Mouse (Mus musculus) liver, embryonic 16.5 days (tissue): ENCODE results near the gene Rmnd5b. TPM values are rescaled to one million over a fixed set of nuclear protein-coding genes. Genes with fewer than 3 reads are reported as not detected.

Experiments used
- ATAC-seq: fragments of 200-750 bp; cut with Nextera tagmentation; 2 replicates; pipeline ENCODE4 v1.8.0; 2017; ENCODE audit warnings: low read depth, mild to moderate bottlenecking, moderate number of reproducible peaks, moderate library complexity
- H3K27ac ChIP-seq: fragments of 300-500 bp; sonication (generic); 2 replicates; pipeline ENCODE4 v1.5.1; 2014; ENCODE audit warnings: mild to moderate bottlenecking, low read length
- H3K27me3 ChIP-seq: fragments of 300-500 bp; sonication (generic); 2 replicates; pipeline ENCODE4 v1.6.1; 2014; ENCODE audit warnings: low read depth, low read length, mixed read lengths; ENCODE audit not compliant: control insufficient read depth, insufficient read depth
- H3K36me3 ChIP-seq: fragments of 300-500 bp; sonication (generic); 2 replicates; pipeline ENCODE4 v1.6.1; 2014; ENCODE audit warnings: mild to moderate bottlenecking; ENCODE audit not compliant: control insufficient read depth, insufficient read depth
- H3K4me1 ChIP-seq: fragments of 300-500 bp; sonication (generic); 2 replicates; pipeline ENCODE4 v1.6.1; 2014; ENCODE audit warnings: low read depth, low read length, mixed read lengths; ENCODE audit not compliant: control insufficient read depth
- H3K4me2 ChIP-seq: fragments of 300-500 bp; sonication (generic); 2 replicates; pipeline ENCODE4 v1.6.1; 2014; ENCODE audit warnings: low read depth, low read length, mixed read lengths
- H3K4me3 ChIP-seq: fragments of 300-500 bp; sonication (generic); 2 replicates; pipeline ENCODE4 v1.5.1; 2014; ENCODE audit warnings: low read depth, mild to moderate bottlenecking, low read length
- H3K9ac ChIP-seq: fragments of 300-500 bp; sonication (generic); 2 replicates; pipeline ENCODE4 v1.6.1; 2014; ENCODE audit warnings: low read depth, low read length
- H3K9me3 ChIP-seq: fragments of 300-500 bp; sonication (generic); replicated peaks from 2 replicates; pipeline ENCODE4 v1.6.1; 2016; ENCODE audit warnings: low read length; ENCODE audit not compliant: control insufficient read depth
- WGBS: fragments of 180-500 bp; shearing (Covaris S2); extraction: QIAGEN DNeasy Blood & Tissue Kit; methylation state at CpG from one replicate; pipeline ENCODE4 v1.1.7; 2014; ENCODE audit not compliant: insufficient replicate concordance; 5-methylcytosine and 5-hydroxymethylcytosine counted together
- polyA plus RNA-seq: library from polyadenylated mRNA; unstranded; fragments of >200 nt; fragmentation: Nextera tagmentation; extraction: Ambion mirVana; gene quantifications from 2 replicates; pipeline ENCODE4 v1.2.1, GENCODE M21; 2015

Rmnd5b gene
- polyA plus RNA-seq, 1 experiment from 2014 or later, result 17.7 TPM

DNA sequence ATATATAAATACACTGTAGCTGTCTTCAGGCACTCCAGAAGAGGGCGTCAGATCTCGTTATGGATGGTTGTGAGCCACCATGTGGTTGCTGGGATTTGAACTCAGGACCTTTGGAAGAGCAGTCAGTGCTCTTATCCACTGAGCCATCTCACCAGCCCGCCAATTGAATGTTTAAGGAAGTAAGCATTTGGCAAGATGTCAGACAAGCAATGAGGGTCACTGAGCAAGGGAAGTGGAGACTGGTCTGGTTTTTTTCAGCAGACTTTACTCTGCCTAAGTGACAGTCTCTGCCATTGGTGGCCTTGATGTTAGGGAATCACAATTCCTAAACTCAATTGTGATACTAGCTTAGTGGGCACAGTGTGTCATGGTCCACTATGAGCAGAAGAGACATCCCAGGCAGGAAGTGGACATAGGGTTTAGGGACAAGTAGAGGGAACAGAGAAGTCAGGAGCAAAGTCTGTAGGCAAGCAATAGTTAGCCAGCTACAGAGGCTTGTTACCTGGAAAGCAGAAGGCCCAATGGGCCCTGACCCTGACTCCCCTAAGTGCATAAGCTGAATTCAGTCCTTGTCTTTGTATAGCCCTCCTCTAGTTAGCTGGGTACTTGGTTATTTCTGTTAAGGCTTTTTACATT lies 40.9 kb downstream of the Rmnd5b start:
- Histone ChIP-seq H3K36me3 (peaks cover 71% of the 10 kb centered on the region), H3K4me2 (no peak overlapping the region), H3K9ac (no peak overlapping the region), H3K27me3 (no peaks in the 10 kb centered on the region), H3K4me3 (no peak overlapping the region), H3K27ac (0 out of 2 replicates have a peak overlapping the region, but pooled peaks have one; percentile 35), H3K4me1 (peaks cover 4% of the 10 kb centered on the region), H3K9me3 (no peaks in the 10 kb centered on the region)
- ATAC-seq, result no peak
- WGBS, result 61% methylated on average over 3 of the region's 3 CpGs

DNA sequence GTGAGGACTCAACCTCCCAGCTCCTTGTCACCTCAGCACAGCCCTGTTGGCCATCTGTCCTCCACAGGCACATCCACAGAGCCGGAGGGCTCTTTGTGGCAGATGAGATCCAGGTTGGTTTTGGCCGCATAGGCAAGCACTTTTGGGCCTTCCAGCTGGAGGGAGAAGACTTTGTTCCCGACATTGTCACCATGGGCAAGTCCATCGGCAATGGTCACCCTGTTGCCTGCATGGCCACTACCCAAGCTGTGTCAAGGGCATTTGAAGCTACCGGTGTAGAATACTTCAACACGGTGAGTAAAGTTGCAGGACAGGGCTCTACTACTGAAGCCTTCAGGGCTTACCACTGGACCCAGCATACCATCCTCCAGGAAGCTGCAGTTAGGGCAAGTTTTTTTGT lies 41.8 kb downstream of the Rmnd5b start:
- Histone ChIP-seq H3K9me3 (no peaks in the 10 kb centered on the region), H3K27ac (no peak overlapping the region), H3K9ac (no peak overlapping the region), H3K4me1 (peaks cover 4% of the 10 kb centered on the region), H3K4me3 (no peak overlapping the region), H3K27me3 (no peaks in the 10 kb centered on the region), H3K4me2 (no peak overlapping the region), H3K36me3 (peaks cover 68% of the 10 kb centered on the region)
- 84% methylated on average over 6 of the region's 6 CpGs for WGBS
- ATAC-seq, result no peak

DNA sequence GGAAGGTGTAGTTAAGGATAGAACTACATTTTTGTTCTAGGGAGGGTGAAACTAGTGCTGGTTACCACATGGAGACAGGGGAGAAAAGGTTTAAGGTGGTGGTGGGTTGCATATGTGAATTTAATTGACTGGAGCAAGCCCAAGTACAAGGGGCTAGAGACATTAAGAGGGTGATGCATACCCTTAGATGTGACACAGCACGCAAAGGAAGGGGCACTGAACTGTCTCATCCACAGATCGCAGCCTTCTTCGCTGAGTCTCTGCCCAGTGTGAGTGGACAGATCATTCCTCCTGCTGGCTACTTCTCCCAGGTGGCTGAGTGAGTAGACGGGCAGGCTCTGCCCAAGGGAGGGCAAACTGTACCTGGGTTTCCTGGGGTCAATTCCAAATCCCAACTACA lies 42.3 kb downstream of the Rmnd5b start:
- Histone ChIP-seq H3K9ac (no peak overlapping the region), H3K4me1 (peaks cover 4% of the 10 kb centered on the region), H3K27ac (no peak overlapping the region), H3K36me3 (peaks cover 65% of the 10 kb centered on the region), H3K4me3 (no peak overlapping the region), H3K9me3 (no peaks in the 10 kb centered on the region), H3K4me2 (no peak overlapping the region), H3K27me3 (no peaks in the 10 kb centered on the region)
- WGBS, result 94% methylated on average over 4 of the region's 4 CpGs
- ATAC-seq, result no peak

DNA sequence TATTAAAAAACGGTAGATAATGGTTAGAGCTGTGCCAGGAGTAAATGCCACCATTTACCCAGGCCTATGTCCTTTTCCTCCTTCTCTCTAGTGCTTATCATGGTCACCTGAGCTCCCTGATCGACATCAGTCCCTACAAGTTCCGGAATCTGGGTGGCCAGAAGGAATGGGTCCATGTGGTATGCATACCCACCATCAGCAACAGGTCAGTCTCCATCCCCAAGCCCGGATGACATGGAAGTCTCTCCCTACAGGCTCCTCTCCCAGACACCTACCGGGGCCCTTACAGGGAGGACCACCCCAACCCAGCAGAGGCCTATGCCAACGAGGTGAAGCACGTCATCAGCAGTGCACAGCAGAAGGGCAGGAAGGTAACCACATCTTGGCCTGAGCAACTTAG lies 43.8 kb downstream of the Rmnd5b start:
- Histone ChIP-seq H3K9me3 (no peaks in the 10 kb centered on the region), H3K4me2 (no peak overlapping the region), H3K27ac (no peak overlapping the region), H3K27me3 (no peaks in the 10 kb centered on the region), H3K36me3 (peaks cover 62% of the 10 kb centered on the region), H3K4me3 (no peak overlapping the region), H3K9ac (no peak overlapping the region), H3K4me1 (peaks cover 4% of the 10 kb centered on the region)
- ATAC-seq, result no peak
- WGBS, result 84% methylated on average over 7 of the region's 7 CpGs

DNA sequence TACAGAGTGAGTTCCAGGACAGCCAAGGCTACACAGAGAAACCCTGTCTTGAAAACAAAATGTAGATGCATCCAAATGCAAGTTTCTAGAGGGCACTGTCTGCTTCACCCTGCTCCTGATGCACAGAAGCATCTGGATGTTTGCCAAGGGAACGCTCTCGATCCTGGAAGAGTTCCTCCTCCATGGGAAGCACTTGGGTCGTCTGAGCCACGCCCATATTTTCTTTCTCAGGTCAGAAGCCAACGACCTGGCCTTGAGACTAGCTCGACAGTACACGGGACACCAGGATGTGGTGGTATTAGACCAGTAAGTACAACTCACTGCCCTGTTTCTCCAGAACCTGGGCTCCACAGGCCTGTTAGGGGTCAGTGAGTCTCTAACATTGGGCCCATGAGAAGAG lies 44.5 kb downstream of the Rmnd5b start:
- H3K4me1 ChIP-seq, result peaks cover 7% of the 10 kb centered on the region
- H3K4me2 ChIP-seq, result no peak overlapping the region
- H3K9ac ChIP-seq, result no peak overlapping the region
- no peak for ATAC-seq
- H3K36me3 ChIP-seq, result peaks cover 58% of the 10 kb centered on the region
- no peak overlapping the region for H3K4me3 ChIP-seq
- H3K27me3 ChIP-seq, result no peaks in the 10 kb centered on the region
- 62% methylated on average over 7 of the region's 7 CpGs for WGBS
- H3K9me3 ChIP-seq, result no peaks in the 10 kb centered on the region
- no peak overlapping the region for H3K27ac ChIP-seq

DNA sequence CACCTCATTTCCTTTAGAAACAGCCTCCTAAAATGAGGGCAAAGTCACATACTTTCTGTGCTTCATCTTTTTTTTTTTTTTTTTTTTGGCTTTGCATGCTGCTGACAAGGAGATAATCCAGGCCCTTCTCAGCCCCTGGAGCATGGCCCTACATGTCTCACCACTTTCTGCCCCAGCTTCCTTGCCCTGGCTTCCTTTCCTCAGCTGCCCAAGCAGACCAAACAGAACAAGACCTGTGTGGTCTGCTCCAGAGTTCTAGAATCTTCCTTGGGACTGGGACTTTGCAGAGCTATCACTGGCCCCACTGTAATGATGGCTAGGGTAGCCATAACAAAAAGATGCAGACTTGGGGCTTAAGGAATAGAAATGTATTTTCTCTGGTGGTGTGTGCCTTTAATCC lies 45.7 kb downstream of the Rmnd5b start:
- Histone ChIP-seq H3K9ac (no peak overlapping the region), H3K9me3 (no peaks in the 10 kb centered on the region), H3K27me3 (no peaks in the 10 kb centered on the region), H3K4me3 (no peak overlapping the region), H3K27ac (no peak overlapping the region), H3K36me3 (peaks cover 47% of the 10 kb centered on the region), H3K4me1 (peaks cover 16% of the 10 kb centered on the region), H3K4me2 (no peak overlapping the region)
- ATAC-seq, result no peak

GRCm38 (mm10) chr11:51588833-51589232 lies 46.9 kb downstream of the Rmnd5b start:
- 84% methylated on average over 3 of the region's 3 CpGs for WGBS
- no peak overlapping the region for H3K4me2 ChIP-seq
- no peak overlapping the region for H3K4me3 ChIP-seq
- ATAC-seq, result no peak
- peaks cover 42% of the 10 kb centered on the region for H3K36me3 ChIP-seq
- peaks cover 20% of the 10 kb centered on the region for H3K4me1 ChIP-seq
- H3K27me3 ChIP-seq, result no peaks in the 10 kb centered on the region
- H3K9me3 ChIP-seq, result no peaks in the 10 kb centered on the region
- no peak overlapping the region for H3K27ac ChIP-seq
- no peak overlapping the region for H3K9ac ChIP-seq

DNA sequence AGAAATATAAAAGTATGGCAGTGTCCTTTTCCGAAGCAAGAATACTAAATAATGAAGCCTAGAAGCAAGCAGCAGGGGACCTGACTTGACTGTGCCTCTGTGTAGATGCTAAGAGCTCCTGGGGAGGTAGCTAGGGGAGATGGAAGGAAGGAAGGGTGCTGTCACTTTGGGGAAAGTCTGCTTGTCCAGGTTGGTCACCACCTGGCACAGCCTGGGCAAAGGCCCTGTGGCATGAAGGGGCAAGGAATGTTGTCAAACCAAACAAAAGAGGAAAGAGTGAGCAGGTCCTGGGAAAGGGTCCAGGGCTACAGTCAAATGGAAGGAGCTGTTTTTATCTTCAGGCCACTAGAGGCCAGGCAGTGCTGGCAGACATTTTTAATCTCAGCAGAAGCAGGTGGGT lies 48.6 kb downstream of the Rmnd5b start:
- no peak overlapping the region for H3K4me2 ChIP-seq
- WGBS, result 73% methylated on average over 1 of the region's 1 CpGs
- no peak for ATAC-seq
- H3K27ac ChIP-seq, result no peak overlapping the region
- no peak overlapping the region for H3K9ac ChIP-seq
- no peak overlapping the region for H3K4me3 ChIP-seq
- H3K27me3 ChIP-seq, result no peaks in the 10 kb centered on the region
- no peaks in the 10 kb centered on the region for H3K9me3 ChIP-seq
- H3K4me1 ChIP-seq, result peaks cover 27% of the 10 kb centered on the region
- H3K36me3 ChIP-seq, result peaks cover 29% of the 10 kb centered on the region

GRCm38 (mm10) chr11:51586411-51586810 lies 49.3 kb downstream of the Rmnd5b start:
- H3K27me3 ChIP-seq, result no peaks in the 10 kb centered on the region
- no peak overlapping the region for H3K4me3 ChIP-seq
- no peak overlapping the region for H3K9ac ChIP-seq
- H3K27ac ChIP-seq, result no peak overlapping the region
- peaks cover 27% of the 10 kb centered on the region for H3K4me1 ChIP-seq
- H3K9me3 ChIP-seq, result no peaks in the 10 kb centered on the region
- 77% methylated on average over 13 of the region's 13 CpGs for WGBS
- ATAC-seq, result no peak
- peaks cover 24% of the 10 kb centered on the region for H3K36me3 ChIP-seq
- H3K4me2 ChIP-seq, result no peak overlapping the region
